Mouse (Mus musculus) embryonic facial prominence, embryonic 12.5 days (tissue): ENCODE results near the gene Spaca6. TPM values are rescaled to one million over a fixed set of nuclear protein-coding genes. Genes with fewer than 3 reads are reported as not detected.
"Not testable (repeated sequence)": the region's sequence is repeated elsewhere in the genome, so short reads cannot be mapped to it uniquely, and the experiment has no call there.

Source experiments
- ATAC-seq: fragments of 200-750 bp; cut with Nextera tagmentation; 2 replicates; pipeline ENCODE4 v1.8.0; 2017; ENCODE audit not compliant: insufficient number of reproducible peaks, insufficient read depth, low FRiP score, low TSS enrichment
- H3K27ac ChIP-seq: fragments of 300-500 bp; sonication (generic); 2 replicates; pipeline ENCODE4 v1.5.1; 2016; ENCODE audit warnings: mild to moderate bottlenecking
- H3K27me3 ChIP-seq: fragments of 300-500 bp; sonication (generic); 2 replicates; pipeline ENCODE4 v1.6.1; 2016; ENCODE audit warnings: mild to moderate bottlenecking, moderate library complexity
- H3K36me3 ChIP-seq: fragments of 300-500 bp; sonication (generic); 2 replicates; pipeline ENCODE4 v1.6.1; 2016; ENCODE audit warnings: mild to moderate bottlenecking
- H3K4me1 ChIP-seq: fragments of 300-500 bp; sonication (generic); 2 replicates; pipeline ENCODE4 v1.6.1; 2016
- H3K4me2 ChIP-seq: fragments of 300-500 bp; sonication (generic); replicated peaks from 2 replicates; pipeline ENCODE4 v1.6.1; 2016; ENCODE audit warnings: mild to moderate bottlenecking, moderate library complexity
- H3K4me3 ChIP-seq: fragments of 300-500 bp; sonication (generic); 2 replicates; pipeline ENCODE4 v1.5.1; 2016; ENCODE audit warnings: mild to moderate bottlenecking
- H3K9ac ChIP-seq: fragments of 300-500 bp; sonication (generic); 2 replicates; pipeline ENCODE4 v1.6.1; 2016; ENCODE audit warnings: mild to moderate bottlenecking, moderate library complexity
- H3K9me3 ChIP-seq: fragments of 300-500 bp; sonication (generic); 2 replicates; pipeline ENCODE4 v1.6.1; 2016; ENCODE audit warnings: mild to moderate bottlenecking, moderate library complexity
- WGBS: fragments of 180-500 bp; shearing (Covaris S2); methylation state at CpG from one replicate; pipeline ENCODE4 v1.1.7; 2016; 5-methylcytosine and 5-hydroxymethylcytosine counted together
- polyA plus RNA-seq: library from polyadenylated mRNA; unstranded; fragments of >200 nt; fragmentation: Nextera tagmentation; extraction: Ambion mirVana; gene quantifications from 2 replicates; pipeline ENCODE4 v1.2.1, GENCODE M21; 2016

The Spaca6 gene
- polyA plus RNA-seq, 1 experiment from 2014 or later, result 56.8 TPM

GRCm38 (mm10) chr17:17829816-17830535 lies 3.0 kb downstream of the Spaca6 start:
- H3K4me1 ChIP-seq, result peaks cover 50% of the 10 kb centered on the region
- no peaks in the 10 kb centered on the region for H3K9me3 ChIP-seq
- H3K4me2 ChIP-seq, result peak overlapping the region; percentile 90
- H3K27me3 ChIP-seq, result no peaks in the 10 kb centered on the region
- H3K27ac ChIP-seq, result peak overlapping the region; percentile 100
- WGBS, result 52% methylated on average over 23 of the region's 23 CpGs
- H3K36me3 ChIP-seq, result peaks cover 38% of the 10 kb centered on the region
- no peak for ATAC-seq
- peak overlapping the region; percentile 94 for H3K9ac ChIP-seq
- peak overlapping the region; percentile 81 for H3K4me3 ChIP-seq

GRCm38 (mm10) chr17:17830731-17831130 lies 3.8 kb downstream of the Spaca6 start:
- Histone ChIP-seq H3K4me3 (peak overlapping the region; percentile 81), H3K4me1 (peaks cover 57% of the 10 kb centered on the region), H3K27me3 (no peaks in the 10 kb centered on the region), H3K36me3 (peaks cover 44% of the 10 kb centered on the region), H3K9ac (peak overlapping the region; percentile 94), H3K9me3 (no peaks in the 10 kb centered on the region), H3K4me2 (peak overlapping the region; percentile 90), H3K27ac (peak overlapping the region; percentile 46; the same call in 1 of the 2 replicates)
- 47% methylated on average over 7 of the region's 7 CpGs for WGBS
- ATAC-seq, result no peak

GRCm38 (mm10) chr17:17834896-17835295 lies 7.9 kb downstream of the Spaca6 start:
- H3K4me1 ChIP-seq, result peaks cover 80% of the 10 kb centered on the region

GRCm38 (mm10) chr17:17836101-17836500 lies 9.1 kb downstream of the Spaca6 start:
- no peak overlapping the region for H3K9ac ChIP-seq
- no peaks in the 10 kb centered on the region for H3K27me3 ChIP-seq
- H3K9me3 ChIP-seq, result no peaks in the 10 kb centered on the region
- no peak overlapping the region for H3K27ac ChIP-seq
- peaks cover 68% of the 10 kb centered on the region for H3K4me1 ChIP-seq
- no peak for ATAC-seq
- no peak overlapping the region for H3K4me2 ChIP-seq
- WGBS, result 76% methylated on average over 5 of the region's 5 CpGs
- peaks cover 79% of the 10 kb centered on the region for H3K36me3 ChIP-seq
- H3K4me3 ChIP-seq, result no peak overlapping the region

More at GRCm38 (mm10) chr17:17834896-17835295, 7.9 kb downstream of the Spaca6 start:
- H3K27me3 ChIP-seq, result no peaks in the 10 kb centered on the region
- H3K9me3 ChIP-seq, result no peaks in the 10 kb centered on the region
- H3K36me3 ChIP-seq, result peaks cover 72% of the 10 kb centered on the region
- ATAC-seq, result no peak
- H3K27ac ChIP-seq, result no peak overlapping the region
- WGBS, result 4% methylated on average over 1 of the region's 1 CpGs
- peak overlapping the region; percentile 11 for H3K4me2 ChIP-seq
- H3K9ac ChIP-seq, result no peak overlapping the region
- H3K4me3 ChIP-seq, result no peak overlapping the region

GRCm38 (mm10) chr17:17837426-17837825 lies 10.5 kb downstream of the Spaca6 start:
- WGBS, result 8% methylated on average over 13 of the region's 13 CpGs
- H3K9ac ChIP-seq, result peak overlapping the region; percentile 36
- H3K4me3 ChIP-seq, result peak overlapping the region; percentile 40
- peak overlapping the region; percentile 63 for H3K4me2 ChIP-seq
- peak overlapping the region; percentile 77 for H3K27ac ChIP-seq
- no peaks in the 10 kb centered on the region for H3K27me3 ChIP-seq
- peaks cover 76% of the 10 kb centered on the region for H3K36me3 ChIP-seq
- peaks cover 54% of the 10 kb centered on the region for H3K4me1 ChIP-seq
- no peaks in the 10 kb centered on the region for H3K9me3 ChIP-seq
- no peak for ATAC-seq

GRCm38 (mm10) chr17:17837919-17838701 lies 11.2 kb downstream of the Spaca6 start:
- 1% methylated on average over 41 of the region's 43 CpGs for WGBS
- peak overlapping the region; percentile 77 for H3K27ac ChIP-seq

GRCm38 (mm10) chr17:17839276-17839675 lies 12.3 kb downstream of the Spaca6 start:
- H3K27ac ChIP-seq, result no peak overlapping the region
- H3K9ac ChIP-seq, result no peak overlapping the region
- ATAC-seq, result no peak
- no peaks in the 10 kb centered on the region for H3K27me3 ChIP-seq
- no peak overlapping the region for H3K4me2 ChIP-seq
- 93% methylated on average over 2 of the region's 2 CpGs for WGBS
- H3K36me3 ChIP-seq, result peaks cover 76% of the 10 kb centered on the region
- H3K4me1 ChIP-seq, result peaks cover 39% of the 10 kb centered on the region
- H3K9me3 ChIP-seq, result no peaks in the 10 kb centered on the region
- H3K4me3 ChIP-seq, result no peak overlapping the region

More at GRCm38 (mm10) chr17:17837919-17838701, 11.2 kb downstream of the Spaca6 start:
- Histone ChIP-seq H3K36me3 (peaks cover 81% of the 10 kb centered on the region), H3K4me1 (peaks cover 51% of the 10 kb centered on the region), H3K9ac (peak overlapping the region; percentile 43), H3K4me3 (peak overlapping the region; percentile 40), H3K9me3 (no peaks in the 10 kb centered on the region), H3K4me2 (peak overlapping the region; percentile 63), H3K27me3 (no peaks in the 10 kb centered on the region)
- peak; percentile 95 for ATAC-seq

- peaks cover 25% of the 10 kb centered on the region for H3K4me1 ChIP-seq
- H3K9ac ChIP-seq, result no peak overlapping the region
- H3K36me3 ChIP-seq, result peaks cover 61% of the 10 kb centered on the region
- H3K27ac ChIP-seq, result no peak overlapping the region
- H3K4me2 ChIP-seq, result no peak overlapping the region
- WGBS, result 87% methylated on average over 7 of the region's 7 CpGs
- no peaks in the 10 kb centered on the region for H3K27me3 ChIP-seq
- no peak for ATAC-seq
- no peak overlapping the region for H3K4me3 ChIP-seq
- no peaks in the 10 kb centered on the region for H3K9me3 ChIP-seq
These were observed 13.8 kb downstream of the Spaca6 start for GRCm38 (mm10) chr17:17840796-17841195.

- Histone ChIP-seq H3K27ac (no peak overlapping the region), H3K4me3 (no peak overlapping the region), H3K4me1 (peaks cover under 1% of the 10 kb centered on the region; the same call in 1 of the 2 replicates), H3K4me2 (no peak overlapping the region), H3K9ac (no peak overlapping the region), H3K36me3 (peaks cover 46% of the 10 kb centered on the region), H3K9me3 (no peaks in the 10 kb centered on the region), H3K27me3 (no peaks in the 10 kb centered on the region)
- ATAC-seq, result peak; percentile 49; the same call in 1 of the 2 replicates
- 76% methylated on average over 27 of the region's 27 CpGs for WGBS
These were observed 16.7 kb downstream of the Spaca6 start for GRCm38 (mm10) chr17:17843534-17844261.

GRCm38 (mm10) chr17:17844606-17845005 lies 17.6 kb downstream of the Spaca6 start:
- H3K9ac ChIP-seq, H3K4me2 ChIP-seq, H3K4me1 ChIP-seq, H3K9me3 ChIP-seq, H3K27ac ChIP-seq, H3K4me3 ChIP-seq, H3K27me3 ChIP-seq, ATAC-seq: not testable (repeated sequence)
- peaks cover 41% of the 10 kb centered on the region for H3K36me3 ChIP-seq
- WGBS, result 78% methylated on average over 3 of the region's 3 CpGs
